Mouse (Mus musculus): ENCODE data around the gene Reps2.

DNA sequence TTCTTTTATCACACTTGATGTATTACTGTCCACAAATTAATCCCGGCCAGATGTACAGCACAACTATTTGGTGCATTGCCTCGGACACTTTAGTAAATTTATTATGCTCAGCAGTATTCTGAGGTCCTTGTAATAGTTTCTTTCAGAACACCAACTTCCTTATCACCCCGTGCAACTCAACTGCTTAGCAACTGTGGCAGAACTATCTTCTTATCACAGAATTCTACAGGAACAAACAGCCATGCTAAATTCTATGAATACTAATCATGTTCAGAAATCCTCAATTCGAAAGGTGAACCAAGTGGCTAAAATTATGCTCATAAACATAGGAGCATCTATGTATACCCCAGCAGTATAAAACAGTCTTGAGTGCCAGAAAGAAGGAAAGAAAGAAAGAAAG is 1.7 kb downstream of the Reps2 start:
- no peak for TF ChIP-seq CTCF (IDR thresholded peaks at IDR 0.05)
- TF ChIP-seq EP300 (IDR thresholded peaks at IDR 0.05), result no peak

Measured in lung, postnatal 0 days (tissue).